Mouse (Mus musculus): ENCODE measurements around the gene Sult4a1.
A peak's percentile ranks its signal among the peaks of the same experiment; 100 is the strongest.

Gene Sult4a1

DNA sequence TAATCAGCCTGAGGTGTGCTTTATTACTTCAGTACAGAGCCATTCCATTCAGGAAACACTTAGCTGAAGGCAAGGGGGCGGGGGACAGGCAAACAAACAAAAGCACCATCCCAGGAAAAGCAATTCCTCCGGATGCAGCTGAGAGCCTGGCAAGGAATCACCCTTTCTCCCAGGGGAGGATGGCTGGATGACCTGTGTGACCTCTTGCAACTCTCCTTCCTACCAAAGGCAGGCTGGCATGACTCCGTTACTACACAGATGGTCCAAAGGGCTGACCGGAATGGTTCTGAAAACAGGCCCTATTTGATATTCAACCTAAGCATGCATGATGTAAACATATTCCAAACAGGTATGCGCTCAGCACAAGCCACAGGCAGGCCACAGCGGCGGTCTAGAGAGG lies 56.0 kb downstream of the Sult4a1 start:
- DNase-seq (ENCODE audit: low read depth, low spot score), result no peak

DNA sequence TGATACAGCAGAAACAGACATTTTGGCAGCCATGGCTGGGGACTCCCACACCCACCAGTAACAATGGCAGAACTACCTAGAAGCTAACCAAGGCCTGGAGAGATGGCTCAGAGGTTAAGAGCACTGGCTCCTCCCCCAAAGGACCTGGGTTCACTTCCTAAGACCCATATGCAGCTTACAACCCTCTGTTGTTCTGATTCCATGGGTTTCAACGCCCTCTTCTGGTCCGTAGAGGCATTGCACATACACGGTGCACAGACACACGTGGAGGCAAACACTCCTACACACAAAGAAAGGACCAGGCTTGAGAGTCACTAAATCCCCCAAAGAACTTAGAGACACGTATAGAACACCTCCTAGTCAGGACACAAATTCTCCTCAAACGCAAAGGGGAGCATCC lies 60.0 kb downstream of the Sult4a1 start:
- DNase-seq (ENCODE audit: low read depth, low spot score), result no peak

DNA sequence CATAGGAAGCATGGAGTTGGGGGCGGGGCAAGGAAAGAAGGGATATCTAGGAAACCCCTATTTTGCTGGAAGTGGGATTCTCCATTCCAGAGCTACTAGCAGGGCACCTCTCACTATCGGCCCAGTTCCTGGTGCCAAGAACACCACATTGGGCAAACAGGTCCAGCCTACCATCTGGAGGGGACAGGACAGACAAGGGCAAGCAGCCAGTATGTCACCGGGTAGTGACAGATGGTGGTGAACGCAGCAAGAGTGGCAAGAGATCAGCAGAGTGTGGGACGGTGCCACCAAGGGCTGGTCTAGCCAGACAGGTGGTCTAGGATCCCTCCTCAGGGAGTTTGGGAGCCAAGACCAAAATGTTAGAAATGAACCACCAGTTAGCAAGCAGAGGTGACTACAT lies 68.5 kb downstream of the Sult4a1 start:
- DNase-seq (ENCODE audit: low read depth, low spot score), result peak; percentile 97
